Mouse (Mus musculus) kidney, postnatal 36 days (tissue): ENCODE results near the gene 9430038I01Rik.

ENCODE experiments used
- DNase-seq, 2 experiments: peaks; one replicate each; pipeline ENCODE4 v3.0.0; 2021 to 2022; ENCODE audit warnings: mixed read lengths in 2 of 2

9430038I01Rik gene

GRCm38 (mm10) chr7:137365056-137365455, 45.5 kb downstream of the 9430038I01Rik start:
- no peak for DNase-seq

- DNase-seq, result no peak
Measured at GRCm38 (mm10) chr7:137364571-137364970, 46.0 kb downstream of the 9430038I01Rik start.

- no peak for DNase-seq
Measured at GRCm38 (mm10) chr7:137346860-137347259, 63.7 kb downstream of the 9430038I01Rik start.

GRCm38 (mm10) chr7:137346068-137346467, 64.5 kb downstream of the 9430038I01Rik start:
- DNase-seq, result no peak

GRCm38 (mm10) chr7:137333951-137334350, 76.6 kb downstream of the 9430038I01Rik start:
- DNase-seq, result no peak
